Mouse (Mus musculus): ENCODE measurements around the gene Lyrm7.
"Not testable (repeated sequence)": the region's sequence is repeated elsewhere in the genome, so short reads cannot be mapped to it uniquely, and the experiment has no call there.

Gene Lyrm7

DNA sequence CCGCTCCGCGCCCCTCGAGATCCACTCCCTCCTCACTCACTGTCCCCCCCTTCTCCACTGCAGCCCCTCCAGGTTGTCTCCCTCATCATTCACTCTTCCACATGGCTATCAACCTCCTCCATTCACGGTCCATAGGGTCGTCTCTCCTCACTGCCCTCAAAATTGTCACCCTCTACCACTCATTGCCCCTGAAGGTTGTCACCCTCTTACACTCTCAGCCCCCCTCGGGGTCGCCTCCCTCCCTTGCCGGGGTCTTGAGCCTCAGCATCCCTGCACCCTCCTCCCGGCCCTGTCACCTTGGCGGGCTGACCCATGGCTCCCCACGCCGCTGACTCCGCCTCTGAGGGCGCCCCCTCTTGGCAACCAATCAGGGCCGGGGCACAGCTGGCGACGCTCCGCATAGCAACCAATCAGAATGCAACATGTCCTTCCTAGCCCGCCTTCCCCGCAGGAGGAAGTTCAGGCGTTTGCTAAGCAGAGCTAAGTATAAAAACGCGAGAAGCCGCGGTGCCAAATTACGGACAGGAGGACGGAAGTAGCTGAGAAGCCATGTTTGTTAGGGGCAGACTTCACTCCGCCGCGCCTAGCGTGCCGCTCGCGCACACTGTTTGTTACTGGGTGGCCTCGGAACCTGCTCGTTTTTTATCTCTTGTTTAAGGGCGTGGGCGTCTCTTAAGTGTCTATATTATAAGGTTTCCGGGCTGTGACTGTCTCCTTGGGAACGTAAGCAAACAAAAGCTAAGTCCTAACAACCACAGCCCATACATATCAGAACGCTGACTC, at the start of gene Lyrm7:
Gene Lyrm7 (minus strand): TSS at position 661 of the 783 bp plus-strand sequence.
- no peaks in the 10 kb centered on the region for H3K36me3 ChIP-seq (ENCODE audit: control insufficient read depth, insufficient read depth, low read length, poor library complexity, severe bottlenecking)
- no peaks in the 10 kb centered on the region for H3K27me3 ChIP-seq (ENCODE audit: control insufficient read depth, insufficient read depth, low read length, poor library complexity, severe bottlenecking)
- peak; percentile 99 for DNase-seq (ENCODE audit: low read depth, low spot score)

DNA sequence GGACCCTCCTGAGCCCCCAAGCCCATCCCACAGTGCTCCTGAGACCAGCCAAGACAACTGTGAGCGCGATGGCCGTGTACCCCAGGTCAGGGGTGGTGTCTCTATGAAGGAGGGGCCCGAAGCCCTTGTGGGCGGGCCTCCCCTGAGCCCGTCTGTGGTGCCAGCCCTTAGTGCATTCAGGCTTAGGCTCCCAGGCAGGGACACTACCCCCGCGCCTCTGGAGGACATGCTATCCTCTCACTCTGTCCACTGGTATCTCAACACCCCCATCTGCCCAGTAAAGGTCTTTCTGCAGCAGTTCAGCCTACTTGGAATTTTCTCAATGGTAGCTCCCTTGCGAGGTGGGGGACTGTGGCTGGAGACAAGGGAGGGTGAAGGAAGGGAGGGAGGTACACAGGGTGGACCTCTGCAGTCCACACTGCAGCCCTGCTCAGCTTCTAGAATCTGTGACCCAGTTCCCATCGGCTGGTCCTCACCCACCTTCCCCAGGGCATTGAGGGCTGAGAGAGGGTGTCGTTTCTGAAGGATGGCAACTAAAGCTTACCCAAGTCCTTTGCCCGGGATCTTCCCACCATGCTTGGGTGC, 49.5 kb upstream of the Lyrm7 start:
- H3K36me3 ChIP-seq (ENCODE audit: control insufficient read depth, insufficient read depth, low read length, poor library complexity, severe bottlenecking) = peaks cover 8% of the 10 kb centered on the region
- no peaks in the 10 kb centered on the region for H3K27me3 ChIP-seq (ENCODE audit: control insufficient read depth, insufficient read depth, low read length, poor library complexity, severe bottlenecking)
- no peak for DNase-seq (ENCODE audit: low read depth, low spot score)

DNA sequence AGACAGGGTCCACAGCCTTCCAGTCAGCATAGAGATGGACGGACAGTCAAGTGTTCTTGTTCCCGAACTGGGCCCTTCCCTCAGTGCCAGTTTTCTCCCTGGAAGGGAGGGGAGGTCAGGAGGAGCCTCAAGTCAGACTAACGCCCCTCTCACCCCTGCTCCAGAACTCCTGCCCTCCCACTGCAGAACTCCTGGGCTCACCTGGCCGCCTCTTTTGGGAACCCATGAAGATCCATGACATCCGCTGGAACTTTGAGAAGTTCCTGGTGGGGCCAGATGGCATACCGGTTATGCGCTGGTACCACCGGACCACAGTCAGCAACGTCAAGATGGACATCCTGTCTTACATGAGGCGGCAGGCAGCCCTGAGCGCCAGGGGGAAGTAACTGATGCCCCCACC, 48.6 kb upstream of the Lyrm7 start:
- H3K36me3 ChIP-seq (ENCODE audit: control insufficient read depth, insufficient read depth, low read length, poor library complexity, severe bottlenecking) = peaks cover 6% of the 10 kb centered on the region
- H3K27me3 ChIP-seq (ENCODE audit: control insufficient read depth, insufficient read depth, low read length, poor library complexity, severe bottlenecking) = no peaks in the 10 kb centered on the region
- DNase-seq (ENCODE audit: low read depth, low spot score) = no peak

DNA sequence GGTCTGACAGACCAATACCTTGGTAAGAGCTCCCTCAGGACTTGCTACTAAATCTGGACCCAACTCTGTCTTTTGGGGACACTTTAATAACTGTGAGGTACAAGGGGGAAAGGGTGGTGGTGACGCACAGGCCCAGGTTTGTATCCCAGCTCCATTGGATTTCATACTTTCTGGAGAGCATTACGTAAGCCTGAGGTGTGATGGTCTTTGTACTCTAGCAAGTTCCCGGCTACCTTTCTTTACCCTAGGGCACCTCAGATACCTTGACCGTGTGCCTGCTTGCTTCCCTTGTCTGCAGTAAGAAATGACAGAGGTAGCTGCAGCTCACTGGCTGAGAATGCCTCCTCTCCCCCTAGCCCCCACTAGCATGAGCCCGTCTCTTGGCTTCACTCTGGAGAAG, 46.5 kb upstream of the Lyrm7 start:
- Histone ChIP-seq H3K36me3 (ENCODE audit: control insufficient read depth, insufficient read depth, low read length, poor library complexity, severe bottlenecking) (peaks cover 4% of the 10 kb centered on the region), H3K27me3 (ENCODE audit: control insufficient read depth, insufficient read depth, low read length, poor library complexity, severe bottlenecking) (no peaks in the 10 kb centered on the region)
- no peak for DNase-seq (ENCODE audit: low read depth, low spot score)

DNA sequence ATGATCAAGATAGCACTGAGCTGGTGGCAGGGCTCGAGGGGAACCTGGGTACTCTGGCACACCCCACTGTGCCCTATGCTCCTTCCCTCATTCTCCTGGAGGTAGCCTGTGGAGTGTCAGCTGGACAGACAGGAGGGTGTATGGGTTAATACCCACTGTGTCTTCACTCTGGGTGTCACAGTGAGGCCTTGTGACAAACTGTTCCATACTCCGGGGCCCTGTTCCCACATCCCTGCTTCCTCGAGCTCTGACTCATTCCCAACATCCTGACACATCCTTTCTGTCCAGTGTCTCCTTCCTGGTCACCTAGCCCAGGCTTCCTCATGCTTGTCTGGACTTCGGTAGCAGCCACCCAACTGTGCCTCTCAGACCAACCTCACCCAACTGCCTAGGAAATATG, 45.8 kb upstream of the Lyrm7 start:
- no peak for DNase-seq (ENCODE audit: low read depth, low spot score)
- H3K27me3 ChIP-seq (ENCODE audit: control insufficient read depth, insufficient read depth, low read length, poor library complexity, severe bottlenecking) = no peaks in the 10 kb centered on the region
- H3K36me3 ChIP-seq (ENCODE audit: control insufficient read depth, insufficient read depth, low read length, poor library complexity, severe bottlenecking) = peaks cover 4% of the 10 kb centered on the region; the same call in 1 of the 2 replicates

DNA sequence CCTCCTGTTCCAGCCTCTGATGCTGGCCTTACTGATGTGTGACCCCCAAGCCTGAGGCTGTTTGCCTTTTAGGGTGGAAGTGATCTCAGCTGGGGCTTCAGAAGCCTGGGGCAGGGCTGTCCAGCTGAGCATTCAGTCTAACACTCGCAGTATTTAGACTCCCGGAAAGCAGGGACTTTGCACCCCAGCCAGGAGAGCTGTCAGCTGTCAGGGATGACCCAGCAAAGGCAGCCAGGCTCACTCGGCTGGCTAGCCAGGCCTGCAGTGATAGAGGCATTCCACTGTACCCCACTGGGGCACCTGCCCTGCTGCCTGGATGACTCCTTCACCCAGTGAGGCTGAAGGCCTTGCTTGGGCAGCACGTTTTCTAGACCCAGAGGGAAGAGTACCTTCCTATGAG, 45.2 kb upstream of the Lyrm7 start:
- Histone ChIP-seq H3K36me3 (ENCODE audit: control insufficient read depth, insufficient read depth, low read length, poor library complexity, severe bottlenecking) (peaks cover under 1% of the 10 kb centered on the region; the same call in 1 of the 2 replicates), H3K27me3 (ENCODE audit: control insufficient read depth, insufficient read depth, low read length, poor library complexity, severe bottlenecking) (no peaks in the 10 kb centered on the region)
- no peak for DNase-seq (ENCODE audit: low read depth, low spot score)

DNA sequence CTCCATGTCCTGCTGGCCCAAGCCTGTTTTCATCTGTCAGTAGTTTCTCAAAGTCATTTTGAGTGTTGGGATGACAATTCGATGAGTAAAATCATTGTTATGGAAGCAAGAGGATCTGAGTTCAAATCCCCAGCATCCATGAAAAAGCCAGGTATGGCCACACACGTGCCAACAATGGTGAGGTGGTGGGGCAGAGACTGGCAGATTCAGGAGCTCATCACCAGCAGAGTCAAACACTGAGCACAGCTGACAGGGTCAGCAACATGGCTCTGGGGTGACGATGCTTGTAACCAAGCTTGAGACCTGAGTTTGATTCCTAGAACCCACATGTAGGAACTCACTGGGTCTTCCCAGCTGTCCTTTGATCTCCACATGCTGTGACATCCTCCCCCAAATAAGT, 44.4 kb upstream of the Lyrm7 start:
- Histone ChIP-seq H3K36me3 (ENCODE audit: control insufficient read depth, insufficient read depth, low read length, poor library complexity, severe bottlenecking) (no peaks in the 10 kb centered on the region), H3K27me3 (ENCODE audit: control insufficient read depth, insufficient read depth, low read length, poor library complexity, severe bottlenecking) (no peaks in the 10 kb centered on the region)
- DNase-seq (ENCODE audit: low read depth, low spot score) = no peak

DNA sequence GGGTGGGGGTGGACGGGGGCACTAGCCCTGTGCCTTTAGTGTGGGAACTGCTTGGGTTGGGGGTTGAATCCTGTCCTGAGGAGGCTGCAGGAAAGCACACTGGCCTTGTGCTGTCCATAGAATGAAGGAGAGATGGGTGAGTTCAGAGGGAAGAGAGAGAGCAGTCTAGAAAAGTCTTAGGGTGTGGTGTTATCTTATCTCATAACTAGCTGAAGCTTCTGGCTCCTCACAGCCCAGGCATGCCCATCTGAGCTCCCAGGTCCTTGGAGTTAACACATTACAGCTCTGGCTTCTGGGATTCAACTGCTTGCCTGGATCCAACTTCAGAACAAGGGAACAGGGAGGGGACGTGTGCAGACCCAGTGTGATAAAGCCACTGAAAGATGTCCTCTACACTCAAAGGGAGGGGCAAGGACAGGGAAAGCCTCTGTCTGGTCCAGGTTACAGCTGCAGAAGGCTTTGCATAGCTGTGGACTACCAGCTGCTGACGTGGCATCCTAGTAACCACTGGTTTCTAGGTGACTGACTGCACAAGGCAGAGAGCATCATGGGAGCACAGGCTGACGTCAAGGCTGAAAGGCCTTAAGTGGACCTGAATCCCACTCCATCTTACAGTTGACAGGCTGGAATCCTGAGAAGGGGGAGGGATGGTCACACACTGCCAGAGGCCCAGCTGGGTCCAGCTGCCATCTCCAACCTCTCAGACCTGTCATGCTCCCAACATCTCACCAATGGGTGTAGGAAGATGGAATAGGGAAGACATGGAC, 43.4 kb upstream of the Lyrm7 start:
- no peaks in the 10 kb centered on the region for H3K36me3 ChIP-seq (ENCODE audit: control insufficient read depth, insufficient read depth, low read length, poor library complexity, severe bottlenecking)
- peak; percentile 18 for DNase-seq (ENCODE audit: low read depth, low spot score)
- no peaks in the 10 kb centered on the region for H3K27me3 ChIP-seq (ENCODE audit: control insufficient read depth, insufficient read depth, low read length, poor library complexity, severe bottlenecking)

DNA sequence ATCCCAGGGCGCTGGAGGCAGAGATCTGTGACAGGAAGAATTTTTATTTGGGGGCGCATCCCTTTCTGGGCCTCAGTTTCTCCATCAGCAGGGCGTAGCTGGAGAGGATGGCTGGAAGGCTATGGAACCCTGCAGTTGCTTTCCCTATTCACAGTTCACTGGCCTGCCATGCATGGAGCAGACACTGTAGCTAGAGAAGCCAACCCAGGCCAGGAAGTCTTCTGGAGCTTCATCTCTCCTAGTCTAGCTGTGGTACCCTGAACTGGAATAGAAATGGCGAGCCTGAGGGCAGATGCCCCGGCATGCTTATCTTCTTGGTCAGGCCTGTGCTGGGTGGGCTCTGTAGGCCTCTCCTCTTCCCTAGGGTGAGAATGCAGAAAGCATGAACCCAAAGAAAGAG, 42.6 kb upstream of the Lyrm7 start:
- H3K36me3 ChIP-seq (ENCODE audit: control insufficient read depth, insufficient read depth, low read length, poor library complexity, severe bottlenecking) = no peaks in the 10 kb centered on the region
- no peaks in the 10 kb centered on the region for H3K27me3 ChIP-seq (ENCODE audit: control insufficient read depth, insufficient read depth, low read length, poor library complexity, severe bottlenecking)

DNA sequence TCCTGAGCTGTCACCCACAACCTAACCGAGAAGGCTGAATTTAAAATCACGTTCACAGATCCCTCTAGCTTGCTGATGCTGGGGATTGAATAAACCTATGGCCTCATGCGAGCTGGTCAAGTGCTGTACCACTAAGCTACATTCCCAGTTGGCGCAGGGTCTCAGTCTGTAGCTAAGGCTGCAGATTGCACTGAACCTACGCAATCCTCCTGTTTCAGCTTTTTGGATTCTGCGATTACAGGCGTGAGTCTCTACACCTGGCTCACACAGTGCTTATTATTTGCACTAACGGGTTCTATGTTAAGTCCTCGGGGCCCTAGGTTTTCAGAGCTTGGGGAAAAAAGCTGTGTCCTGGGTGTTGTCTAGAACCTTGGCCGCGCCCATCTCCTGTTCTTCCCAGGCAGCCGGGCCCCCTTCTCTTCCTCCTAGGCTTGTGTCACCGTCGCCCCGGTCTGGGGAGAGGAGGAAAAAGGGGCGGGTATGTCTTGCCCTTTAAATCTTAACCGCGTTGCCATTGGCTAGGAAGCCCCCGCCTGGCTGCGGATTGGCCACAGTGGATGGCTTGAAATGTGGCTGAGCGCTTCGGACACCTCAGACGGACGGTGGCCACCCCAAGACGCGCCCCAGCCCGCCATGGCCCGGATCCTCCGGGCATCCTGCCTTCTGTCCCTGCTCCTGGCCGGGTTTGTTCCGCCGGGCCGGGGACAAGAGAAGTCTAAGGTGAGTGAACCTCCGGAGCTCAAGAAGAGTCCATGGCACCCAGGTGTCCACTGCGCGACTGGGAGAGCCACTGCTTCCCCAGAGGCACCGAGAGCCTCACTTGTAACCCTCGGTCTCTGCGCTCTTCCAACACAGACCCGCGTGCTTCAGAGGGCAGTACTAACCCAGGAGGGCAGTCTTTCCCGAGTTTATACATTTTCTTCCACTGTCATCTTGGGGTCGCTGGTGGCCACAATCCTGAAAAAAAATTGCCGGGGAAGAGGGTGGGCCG, 41.9 kb upstream of the Lyrm7 start, which contains the start of gene Gpx3:
Gene Gpx3 (plus strand): TSS at position 121 of the 991 bp plus-strand sequence.
- Histone ChIP-seq H3K36me3 (ENCODE audit: control insufficient read depth, insufficient read depth, low read length, poor library complexity, severe bottlenecking) (no peaks in the 10 kb centered on the region), H3K27me3 (ENCODE audit: control insufficient read depth, insufficient read depth, low read length, poor library complexity, severe bottlenecking) (no peaks in the 10 kb centered on the region)
- DNase-seq (ENCODE audit: low read depth, low spot score) = no peak

More for the DNA sequence above, 42.6 kb upstream of the Lyrm7 start:
- no peak for DNase-seq (ENCODE audit: low read depth, low spot score)

DNA sequence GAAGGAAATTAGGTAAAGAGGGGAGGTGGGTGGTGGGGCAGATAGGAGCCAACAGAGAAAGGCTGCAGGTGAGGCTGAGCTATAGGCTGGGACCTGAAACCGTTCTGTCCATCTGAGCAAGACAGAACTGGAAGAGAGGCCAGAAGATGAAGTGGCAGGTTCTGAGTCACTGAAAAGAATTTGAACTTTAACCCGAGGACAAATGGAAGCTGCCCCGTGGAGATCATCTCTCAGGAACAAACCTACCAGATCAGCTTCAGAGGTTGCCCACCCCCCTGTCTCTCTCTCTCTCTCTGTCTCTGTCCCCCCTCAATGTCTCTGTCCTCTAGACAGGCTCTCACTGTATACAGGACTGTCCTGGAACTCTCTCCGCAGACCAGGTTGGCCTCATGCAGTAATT, 38.9 kb upstream of the Lyrm7 start:
- H3K36me3 ChIP-seq (ENCODE audit: control insufficient read depth, insufficient read depth, low read length, poor library complexity, severe bottlenecking) = no peaks in the 10 kb centered on the region
- no peaks in the 10 kb centered on the region for H3K27me3 ChIP-seq (ENCODE audit: control insufficient read depth, insufficient read depth, low read length, poor library complexity, severe bottlenecking)
- no peak for DNase-seq (ENCODE audit: low read depth, low spot score)

DNA sequence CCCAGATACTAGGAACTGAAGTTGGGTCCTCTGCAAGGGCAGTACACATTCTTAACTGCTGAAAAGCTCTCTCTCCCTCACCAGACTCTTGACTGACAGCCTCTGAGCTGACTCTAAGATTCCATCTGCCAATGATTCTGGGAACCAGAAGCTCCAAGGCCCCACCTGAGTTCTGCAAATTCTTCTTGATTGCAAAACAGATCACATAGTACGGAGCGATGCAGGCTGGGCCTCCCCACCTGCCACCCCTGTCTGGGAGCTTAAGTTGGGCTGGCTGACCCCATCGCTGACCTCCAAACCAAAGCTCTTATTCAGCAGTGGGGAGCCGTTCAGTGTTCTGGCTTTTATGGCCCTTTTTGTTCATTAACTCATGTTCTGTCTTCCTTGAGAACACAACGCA, 36.8 kb upstream of the Lyrm7 start:
- no peak for DNase-seq (ENCODE audit: low read depth, low spot score)
- Histone ChIP-seq H3K27me3 (ENCODE audit: control insufficient read depth, insufficient read depth, low read length, poor library complexity, severe bottlenecking) (no peaks in the 10 kb centered on the region), H3K36me3 (ENCODE audit: control insufficient read depth, insufficient read depth, low read length, poor library complexity, severe bottlenecking) (no peaks in the 10 kb centered on the region)

DNA sequence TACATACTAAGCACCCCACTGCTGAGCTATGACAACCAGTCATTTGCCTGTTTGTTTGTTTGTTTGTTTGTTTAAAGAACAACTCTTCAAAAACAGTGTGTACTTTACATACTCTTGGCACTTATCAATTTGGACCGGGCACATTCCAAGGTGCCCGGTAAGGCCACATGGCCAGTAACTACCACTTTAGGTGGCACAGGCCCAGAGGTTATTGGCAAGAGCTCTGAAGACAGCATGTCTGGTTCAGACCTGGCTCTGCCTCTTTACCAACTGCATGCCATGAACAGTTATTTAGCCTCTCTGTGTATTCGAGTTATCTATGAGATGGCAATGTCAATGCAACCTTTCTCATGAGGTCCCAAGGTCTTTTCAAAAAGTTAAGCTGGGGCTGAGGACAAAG, 35.9 kb upstream of the Lyrm7 start:
- H3K36me3 ChIP-seq (ENCODE audit: control insufficient read depth, insufficient read depth, low read length, poor library complexity, severe bottlenecking); H3K27me3 ChIP-seq (ENCODE audit: control insufficient read depth, insufficient read depth, low read length, poor library complexity, severe bottlenecking); DNase-seq (ENCODE audit: low read depth, low spot score): not testable (repeated sequence)

DNA sequence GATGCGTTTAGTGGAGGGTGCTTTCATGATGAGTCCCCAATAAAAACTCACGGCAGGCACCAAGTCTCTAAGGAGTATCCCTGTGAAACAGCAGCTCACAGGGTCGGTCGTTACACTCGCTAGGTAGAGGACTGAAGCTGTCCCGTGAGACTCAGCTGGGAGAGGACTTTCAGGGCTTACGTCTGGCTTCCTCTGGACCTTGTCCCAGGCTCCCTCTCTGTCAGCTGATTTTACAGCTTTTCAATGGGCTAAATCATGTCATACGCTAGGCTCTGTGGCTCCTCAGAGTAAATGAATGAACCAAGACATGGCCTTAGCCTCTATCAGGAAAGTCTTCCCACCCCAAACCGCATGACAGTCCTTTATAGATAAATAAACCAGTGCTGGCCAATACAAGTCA, 33.9 kb upstream of the Lyrm7 start:
- no peaks in the 10 kb centered on the region for H3K36me3 ChIP-seq (ENCODE audit: control insufficient read depth, insufficient read depth, low read length, poor library complexity, severe bottlenecking)
- H3K27me3 ChIP-seq (ENCODE audit: control insufficient read depth, insufficient read depth, low read length, poor library complexity, severe bottlenecking) = no peaks in the 10 kb centered on the region
- no peak for DNase-seq (ENCODE audit: low read depth, low spot score)
